Mouse (Mus musculus) heart, embryonic 13.5 days (tissue): Measurements from ENCODE around the gene Luc7l2. TPM values are rescaled to one million over a fixed set of nuclear protein-coding genes. Genes with fewer than 3 reads are reported as not detected.

Experiments used
- ATAC-seq: fragments of 200-750 bp; cut with Nextera tagmentation; 2 replicates; pipeline ENCODE4 v1.8.0; 2017; ENCODE audit warnings: moderate TSS enrichment; ENCODE audit not compliant: insufficient number of reproducible peaks, low FRiP score, low TSS enrichment; ENCODE audit errors: extremely low read depth
- H3K27ac ChIP-seq: fragments of 300-500 bp; sonication (generic); replicated peaks from 2 replicates; pipeline ENCODE4 v1.5.1; 2015; ENCODE audit warnings: moderate library complexity, mild to moderate bottlenecking, inconsistent platforms
- H3K27me3 ChIP-seq: fragments of 300-500 bp; sonication (generic); replicated peaks from 2 replicates; pipeline ENCODE4 v1.6.1; 2015; ENCODE audit warnings: mild to moderate bottlenecking, inconsistent platforms
- H3K36me3 ChIP-seq: fragments of 300-500 bp; sonication (generic); 2 replicates; pipeline ENCODE4 v1.6.1; 2015; ENCODE audit warnings: mild to moderate bottlenecking, inconsistent platforms
- H3K4me1 ChIP-seq: fragments of 300-500 bp; sonication (generic); 2 replicates; pipeline ENCODE4 v1.6.1; 2015; ENCODE audit warnings: inconsistent platforms
- H3K4me2 ChIP-seq: fragments of 300-500 bp; sonication (generic); 2 replicates; pipeline ENCODE4 v1.6.1; 2015; ENCODE audit warnings: inconsistent platforms, mild to moderate bottlenecking, moderate library complexity
- H3K4me3 ChIP-seq: fragments of 300-500 bp; sonication (generic); 2 replicates; pipeline ENCODE4 v1.5.1; 2015; ENCODE audit warnings: moderate library complexity, mild to moderate bottlenecking, inconsistent platforms
- H3K9ac ChIP-seq: fragments of 300-500 bp; sonication (generic); 2 replicates; pipeline ENCODE4 v1.6.1; 2015; ENCODE audit warnings: inconsistent platforms, mild to moderate bottlenecking, moderate library complexity
- H3K9me3 ChIP-seq: fragments of 300-500 bp; sonication (generic); 2 replicates; pipeline ENCODE4 v1.6.1; 2016; ENCODE audit warnings: inconsistent platforms
- WGBS: fragments of 180-500 bp; shearing (Covaris S2); methylation state at CpG from one replicate; pipeline ENCODE4 v1.1.7; 2015; ENCODE audit warnings: mixed read lengths; 5-methylcytosine and 5-hydroxymethylcytosine counted together
- polyA plus RNA-seq: library from polyadenylated mRNA; unstranded; fragments of >200 nt; fragmentation: Nextera tagmentation; extraction: Ambion mirVana; gene quantifications from 2 replicates; pipeline ENCODE4 v1.2.1, GENCODE M21; 2015

Luc7l2 gene
- 26.0 and 27.3 TPM in 2 replicates for polyA plus RNA-seq

GRCm38 (mm10) chr6:38551062-38551988 lies at the start of gene Luc7l2:
TSS of gene Luc7l2 (plus strand) at chr6:38551334.
- under 1% methylated on average over 97 of the region's 98 CpGs for WGBS
- H3K4me1 ChIP-seq, result peaks cover 43% of the 10 kb centered on the region

DNA sequence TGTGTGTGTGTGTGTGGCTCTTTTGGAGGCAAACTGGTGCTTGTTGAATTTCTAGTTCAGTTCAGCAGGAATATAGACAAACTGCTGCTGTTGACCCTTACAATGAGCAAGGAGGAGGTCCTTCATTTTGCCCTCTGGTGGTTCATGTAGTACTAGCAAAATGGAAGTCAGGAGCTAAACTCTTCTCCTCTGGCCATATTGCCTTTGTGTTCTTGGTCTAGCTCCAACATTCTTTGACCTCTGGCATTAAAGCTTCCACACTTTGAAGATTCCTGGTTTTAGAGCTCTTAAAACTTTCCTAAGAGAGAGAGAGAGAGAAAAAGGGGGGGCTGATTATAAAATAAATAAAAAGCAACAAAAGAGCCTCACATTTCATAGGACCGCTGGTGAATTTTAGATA lies 39.0 kb upstream of the Luc7l2 start:
- WGBS, result 100% methylated on average over 1 of the region's 1 CpGs
- Histone ChIP-seq H3K4me3 (no peak overlapping the region), H3K9me3 (no peaks in the 10 kb centered on the region), H3K9ac (no peak overlapping the region), H3K27ac (no peak overlapping the region), H3K4me1 (peaks cover 8% of the 10 kb centered on the region; the same call in 1 of the 2 replicates), H3K36me3 (peaks cover 8% of the 10 kb centered on the region), H3K4me2 (no peak overlapping the region), H3K27me3 (no peaks in the 10 kb centered on the region)
- no peak for ATAC-seq

More at GRCm38 (mm10) chr6:38551062-38551988, at the start of gene Luc7l2:
- ATAC-seq, result peak; percentile 91
- no peaks in the 10 kb centered on the region for H3K9me3 ChIP-seq
- H3K9ac ChIP-seq, result peak within 1 kb of the TSS; percentile 96
- H3K4me3 ChIP-seq, result peak within 1 kb of the TSS; percentile 72
- H3K4me2 ChIP-seq, result peak within 1 kb of the TSS; percentile 74
- H3K27ac ChIP-seq, result peak within 1 kb of the TSS; percentile 99
- no peaks in the 10 kb centered on the region for H3K27me3 ChIP-seq
- peaks cover 12% of the 10 kb centered on the region for H3K36me3 ChIP-seq

GRCm38 (mm10) chr6:38512830-38513229 lies 38.3 kb upstream of the Luc7l2 start:
- Histone ChIP-seq H3K4me3 (no peak overlapping the region), H3K9ac (no peak overlapping the region), H3K27ac (no peak overlapping the region), H3K4me1 (peaks cover 8% of the 10 kb centered on the region; the same call in 1 of the 2 replicates), H3K4me2 (no peak overlapping the region), H3K9me3 (no peaks in the 10 kb centered on the region), H3K27me3 (no peaks in the 10 kb centered on the region), H3K36me3 (peaks cover 8% of the 10 kb centered on the region)
- no peak for ATAC-seq

GRCm38 (mm10) chr6:38515201-38515600 lies 35.9 kb upstream of the Luc7l2 start:
- ATAC-seq, result no peak
- no peak overlapping the region for H3K4me3 ChIP-seq
- peaks cover 8% of the 10 kb centered on the region; the same call in 1 of the 2 replicates for H3K4me1 ChIP-seq
- no peaks in the 10 kb centered on the region for H3K9me3 ChIP-seq
- no peaks in the 10 kb centered on the region for H3K27me3 ChIP-seq
- 80% methylated on average over 4 of the region's 4 CpGs for WGBS
- H3K27ac ChIP-seq, result no peak overlapping the region
- H3K4me2 ChIP-seq, result no peak overlapping the region
- H3K36me3 ChIP-seq, result peaks cover under 1% of the 10 kb centered on the region; the same call in 1 of the 2 replicates
- no peak overlapping the region for H3K9ac ChIP-seq

- Histone ChIP-seq H3K4me3 (no peak overlapping the region), H3K36me3 (peaks cover 6% of the 10 kb centered on the region; the same call in 1 of the 2 replicates), H3K27ac (no peak overlapping the region), H3K27me3 (no peaks in the 10 kb centered on the region), H3K9ac (0 out of 2 replicates have a peak overlapping the region, but pooled peaks have one; percentile 21), H3K4me2 (peak overlapping the region; percentile 5; the same call in 1 of the 2 replicates), H3K4me1 (peaks cover 5% of the 10 kb centered on the region), H3K9me3 (no peaks in the 10 kb centered on the region)
- ATAC-seq, result no peak
- WGBS, result 20% methylated on average over 8 of the region's 8 CpGs
Observed at GRCm38 (mm10) chr6:38523851-38524250, 27.3 kb upstream of the Luc7l2 start.

GRCm38 (mm10) chr6:38531211-38531820 lies 19.8 kb upstream of the Luc7l2 start:
- H3K9me3 ChIP-seq, result no peaks in the 10 kb centered on the region
- whole genome bisulfite sequencing, result 56% methylated on average over 5 of the region's 5 CpGs
- H3K4me2 ChIP-seq, result no peak overlapping the region
- H3K27me3 ChIP-seq, result no peaks in the 10 kb centered on the region
- no peak overlapping the region for H3K4me3 ChIP-seq
- ATAC-seq, result no peak
- no peaks in the 10 kb centered on the region for H3K36me3 ChIP-seq
- H3K4me1 ChIP-seq, result peaks cover 20% of the 10 kb centered on the region
- H3K27ac ChIP-seq, result 0 out of 2 replicates have a peak overlapping the region, but pooled peaks have one; percentile 20
- no peak overlapping the region for H3K9ac ChIP-seq

- no peaks in the 10 kb centered on the region for H3K9me3 ChIP-seq
- H3K27me3 ChIP-seq, result no peaks in the 10 kb centered on the region
- peak overlapping the region; percentile 83 for H3K9ac ChIP-seq
- H3K4me2 ChIP-seq, result peak overlapping the region; percentile 85
- H3K36me3 ChIP-seq, result no peaks in the 10 kb centered on the region
- peak overlapping the region; percentile 99 for H3K27ac ChIP-seq
- 8% methylated on average over 25 of the region's 25 CpGs for WGBS
- peak overlapping the region; percentile 93 for H3K4me3 ChIP-seq
- peaks cover 21% of the 10 kb centered on the region for H3K4me1 ChIP-seq
- peak; percentile 15; the same call in 1 of the 2 replicates for ATAC-seq
Observed at GRCm38 (mm10) chr6:38532500-38533420, 18.4 kb upstream of the Luc7l2 start.

DNA sequence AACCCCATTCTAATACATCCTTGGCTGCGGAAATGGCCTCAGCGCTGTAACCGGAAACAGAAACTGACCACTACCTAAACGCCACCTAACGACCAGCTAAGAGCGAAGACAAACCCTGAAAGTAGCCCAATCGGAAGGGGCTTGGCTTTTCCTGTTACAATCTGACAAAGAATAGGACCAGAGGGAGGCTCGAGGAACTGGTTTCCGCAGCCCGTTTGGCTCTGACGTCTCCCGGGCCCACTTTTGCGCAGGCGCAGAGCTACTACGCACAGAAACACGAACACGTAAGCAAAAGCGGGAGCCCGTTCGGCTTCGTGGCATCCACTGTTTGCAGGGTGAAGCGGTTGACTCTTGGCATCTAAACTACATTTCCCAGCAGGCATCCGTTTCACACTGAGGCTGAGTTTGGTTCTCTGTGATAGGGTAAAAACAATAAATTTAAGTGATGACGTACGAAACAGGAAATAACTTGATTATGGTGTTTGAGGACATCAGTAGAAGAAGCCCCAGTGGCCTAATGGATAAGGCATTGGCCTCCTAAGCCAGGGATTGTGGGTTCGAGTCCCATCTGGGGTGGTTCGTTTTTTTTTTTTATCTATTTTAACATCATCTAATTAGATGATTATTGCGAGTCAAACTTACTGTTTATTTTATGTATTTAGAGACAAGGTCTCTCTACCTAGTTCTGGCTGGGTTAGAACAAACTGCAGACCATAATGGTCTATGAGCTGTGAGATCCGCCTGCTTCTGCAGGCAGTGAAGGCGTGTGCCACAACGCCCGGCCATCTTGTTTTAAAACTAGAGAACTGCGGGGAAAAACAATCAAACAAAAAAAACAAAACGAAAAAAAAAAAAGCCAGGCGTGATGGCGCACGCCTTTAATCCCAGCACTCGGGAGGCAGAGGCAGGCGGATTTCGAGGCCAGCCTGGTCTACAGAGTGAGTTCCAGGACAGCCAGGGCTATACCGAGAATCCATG lies 17.4 kb upstream of the Luc7l2 start, which contains the start of gene Fmc1:
TSS of gene Fmc1 (plus strand) at position 75 of the 978 bp plus-strand sequence.
- ATAC-seq, result peak; percentile 69
- Histone ChIP-seq H3K36me3 (no peaks in the 10 kb centered on the region), H3K4me1 (peaks cover 21% of the 10 kb centered on the region), H3K9me3 (no peaks in the 10 kb centered on the region), H3K9ac (peak within 1 kb of the TSS; percentile 98), H3K27me3 (no peaks in the 10 kb centered on the region), H3K27ac (peak within 1 kb of the TSS; percentile 99), H3K4me2 (peak within 1 kb of the TSS; percentile 85), H3K4me3 (peak within 1 kb of the TSS; percentile 93)
- WGBS, result 5% methylated on average over 41 of the region's 41 CpGs

GRCm38 (mm10) chr6:38534640-38535365 lies 16.3 kb upstream of the Luc7l2 start:
- ATAC-seq, result peak; percentile 78
- Histone ChIP-seq H3K27me3 (no peaks in the 10 kb centered on the region), H3K36me3 (peaks cover 10% of the 10 kb centered on the region), H3K9me3 (no peaks in the 10 kb centered on the region), H3K4me1 (peaks cover 21% of the 10 kb centered on the region), H3K27ac (peak overlapping the region; percentile 99), H3K4me3 (peak overlapping the region; percentile 93), H3K4me2 (peak overlapping the region; percentile 85), H3K9ac (peak overlapping the region; percentile 98)
- under 1% methylated on average over 53 of the region's 53 CpGs for WGBS
